Mouse (Mus musculus) 416B (cell line): Measurements from ENCODE around the gene Gipc3.
A peak's percentile ranks its signal among the peaks of the same experiment; 100 is the strongest.

Experiments used
- DNase-seq: peaks from one replicate; pipeline ENCODE4 v3.0.0; 2011; ENCODE audit warnings: low read depth

Gene Gipc3

DNA sequence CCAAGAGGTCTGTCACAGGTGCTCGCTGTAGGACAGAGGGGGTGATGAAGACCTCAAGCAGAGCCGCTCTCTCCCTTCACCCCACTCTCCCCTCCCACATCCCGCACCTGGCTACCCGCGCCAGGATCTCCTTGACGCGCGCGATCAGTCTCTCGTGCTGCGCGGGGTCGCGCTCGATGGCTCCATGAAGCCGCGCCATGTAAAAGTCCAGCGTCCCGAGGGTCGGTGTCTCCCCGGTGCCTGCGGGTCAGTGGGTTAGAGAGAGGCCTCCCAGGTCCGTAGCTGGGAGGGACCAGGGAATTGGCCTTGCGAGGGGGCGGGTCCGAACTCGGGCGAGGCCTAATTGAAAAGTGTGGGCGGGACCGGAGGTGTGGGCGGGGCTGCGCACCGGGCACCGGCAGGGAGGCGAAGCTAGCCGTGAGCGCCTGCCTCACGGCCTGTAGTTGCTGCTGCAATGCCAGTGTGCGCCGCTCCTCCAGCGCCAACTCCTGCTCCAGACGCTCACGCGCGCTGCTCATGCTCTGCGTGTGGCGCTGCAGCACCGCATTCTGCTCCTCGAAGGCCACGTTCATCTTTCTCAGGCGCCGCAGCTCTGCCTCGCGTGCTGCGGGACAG lies 3.5 kb upstream of the Gipc3 start:
- DNase-seq = no peak

- no peak for DNase-seq
These were observed 2.1 kb upstream of the Gipc3 start for GRCm38 (mm10) chr10:81345162-81345534.

- DNase-seq = peak; percentile 78
These were observed 1.5 kb upstream of the Gipc3 start for GRCm38 (mm10) chr10:81344421-81345161.

GRCm38 (mm10) chr10:81341333-81341949 lies 1.6 kb downstream of the Gipc3 start:
- peak; percentile 74 for DNase-seq

- DNase-seq = peak; percentile 72
These were observed 2.3 kb downstream of the Gipc3 start for GRCm38 (mm10) chr10:81340551-81341332.

- DNase-seq = no peak
These were observed 6.5 kb downstream of the Gipc3 start for GRCm38 (mm10) chr10:81336558-81336957.

GRCm38 (mm10) chr10:81335393-81336340 lies 7.4 kb downstream of the Gipc3 start:
- no peak for DNase-seq

DNA sequence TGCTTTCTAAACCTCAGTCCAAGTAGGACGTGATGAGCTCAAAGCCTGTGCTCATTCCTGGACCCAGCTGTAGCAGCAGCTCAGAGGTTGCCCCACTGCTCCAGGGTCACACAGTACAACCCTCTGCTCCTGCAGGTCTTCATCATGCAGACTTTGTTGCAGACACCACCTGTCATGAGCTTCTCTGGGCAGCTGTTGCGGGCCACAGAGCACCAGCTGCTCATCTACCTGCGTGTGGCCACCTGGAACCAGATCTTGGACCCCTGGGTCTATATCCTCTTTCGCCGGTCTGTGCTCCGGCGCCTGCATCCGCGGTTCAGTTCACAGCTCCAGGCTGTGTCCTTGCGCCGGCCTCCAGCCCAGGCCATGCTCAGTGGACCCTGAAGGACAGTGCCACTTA lies 8.7 kb downstream of the Gipc3 start:
- no peak for DNase-seq

DNA sequence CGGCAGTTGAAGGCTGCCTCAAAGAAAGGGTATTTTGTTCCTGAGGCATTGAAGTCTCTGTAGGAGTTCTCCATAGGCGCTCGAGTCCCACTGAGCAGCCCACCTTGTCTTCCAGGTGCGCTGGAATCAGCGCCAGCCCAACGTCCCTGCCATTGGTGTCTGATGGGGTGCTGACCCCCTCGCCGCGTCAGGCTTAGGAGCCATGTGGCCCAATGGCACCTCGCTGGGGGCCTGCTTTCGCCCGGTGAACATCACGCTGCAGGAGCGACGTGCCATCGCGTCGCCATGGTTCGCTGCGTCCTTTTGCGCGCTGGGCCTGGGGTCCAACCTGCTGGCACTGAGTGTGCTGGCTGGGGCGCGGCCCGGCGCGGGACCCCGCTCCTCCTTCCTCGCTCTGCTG lies 10.8 kb downstream of the Gipc3 start:
- no peak for DNase-seq

DNA sequence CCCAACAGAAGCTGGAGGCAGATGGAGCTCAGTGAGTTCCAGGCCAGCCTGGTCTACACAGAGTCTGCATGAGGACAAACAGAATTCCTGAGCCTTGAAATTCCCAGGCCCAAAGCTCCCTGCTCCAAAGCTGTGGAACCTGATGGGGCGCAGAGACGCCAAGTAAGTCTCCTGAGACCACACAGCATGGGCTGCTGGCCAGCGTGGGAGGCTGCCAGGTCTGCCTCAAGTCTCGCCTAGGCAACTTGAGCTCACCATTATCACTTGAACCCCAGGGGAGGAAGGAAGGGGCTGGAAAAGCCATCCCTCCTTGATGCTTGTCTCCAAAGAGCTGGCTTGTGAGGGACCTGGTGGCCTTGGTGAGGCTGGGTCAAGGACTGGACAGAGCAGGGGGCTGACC lies 13.1 kb downstream of the Gipc3 start:
- DNase-seq = no peak

DNA sequence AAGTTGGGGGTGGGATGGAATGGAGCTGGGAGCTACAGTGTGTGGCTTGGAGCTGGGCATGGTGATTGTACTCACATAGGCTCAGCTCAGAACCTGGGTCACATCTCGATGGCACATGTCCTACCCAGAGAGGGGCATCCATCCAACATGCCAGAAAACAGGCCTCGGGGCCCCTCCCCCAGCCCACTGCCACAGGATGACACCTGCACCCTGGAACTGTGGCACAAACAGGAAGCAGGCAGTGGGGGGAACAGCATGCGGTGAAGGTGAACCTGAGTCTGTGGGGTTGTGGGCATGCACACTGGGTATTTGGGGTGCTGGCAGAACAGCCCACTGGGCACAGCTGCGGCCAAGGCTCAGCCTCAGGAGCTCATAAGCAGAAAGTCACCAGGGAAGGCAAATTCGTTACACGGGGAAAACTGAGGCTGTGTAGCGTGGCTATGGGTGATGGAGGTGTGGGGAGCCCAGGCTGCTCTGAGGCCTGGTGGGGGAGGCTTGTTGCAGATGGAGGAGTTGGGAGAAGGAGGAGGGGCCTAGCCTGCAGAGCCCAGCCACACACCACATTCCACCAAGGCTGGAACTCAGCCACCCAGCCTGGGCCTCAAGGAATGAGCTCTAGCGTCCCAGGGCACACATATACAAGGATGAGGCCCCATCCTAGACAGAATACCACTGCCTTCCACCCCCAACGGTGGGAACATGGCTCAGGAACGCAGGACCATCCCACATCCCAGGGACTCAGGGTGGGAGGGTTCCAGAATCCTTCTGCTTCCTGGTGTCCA lies 13.7 kb downstream of the Gipc3 start:
- DNase-seq = no peak

GRCm38 (mm10) chr10:81328386-81328785 lies 14.7 kb downstream of the Gipc3 start, which contains the start of gene Tbxa2r:
Gene Tbxa2r (plus strand): TSS chr10:81328731.
- no peak for DNase-seq

GRCm38 (mm10) chr10:81327959-81328358 lies 15.1 kb downstream of the Gipc3 start:
- no peak for DNase-seq

- peak; percentile 87 for DNase-seq
These were observed 16.2 kb downstream of the Gipc3 start for GRCm38 (mm10) chr10:81326858-81327257.

DNA sequence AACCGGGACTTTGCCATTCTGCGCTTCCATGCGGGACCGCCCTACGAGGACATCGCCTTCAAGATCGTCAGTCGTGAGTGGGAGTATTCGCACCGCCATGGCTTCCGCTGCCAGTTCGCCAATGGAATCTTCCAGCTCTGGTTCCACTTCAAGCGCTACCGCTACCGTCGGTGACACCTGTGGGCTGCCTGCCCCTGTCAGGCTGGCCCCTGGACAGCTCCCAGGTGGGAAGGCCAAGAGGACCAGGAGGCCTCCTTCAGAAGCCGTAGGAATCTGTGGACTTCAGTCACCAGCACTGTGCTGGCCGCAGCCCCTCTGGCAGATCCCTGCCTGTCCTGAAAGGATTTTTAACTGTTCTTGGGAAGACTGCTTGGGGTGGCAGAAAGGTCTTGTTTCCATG lies 17.3 kb downstream of the Gipc3 start:
- DNase-seq = no peak

GRCm38 (mm10) chr10:81325176-81325575 lies 17.9 kb downstream of the Gipc3 start:
- no peak for DNase-seq

DNA sequence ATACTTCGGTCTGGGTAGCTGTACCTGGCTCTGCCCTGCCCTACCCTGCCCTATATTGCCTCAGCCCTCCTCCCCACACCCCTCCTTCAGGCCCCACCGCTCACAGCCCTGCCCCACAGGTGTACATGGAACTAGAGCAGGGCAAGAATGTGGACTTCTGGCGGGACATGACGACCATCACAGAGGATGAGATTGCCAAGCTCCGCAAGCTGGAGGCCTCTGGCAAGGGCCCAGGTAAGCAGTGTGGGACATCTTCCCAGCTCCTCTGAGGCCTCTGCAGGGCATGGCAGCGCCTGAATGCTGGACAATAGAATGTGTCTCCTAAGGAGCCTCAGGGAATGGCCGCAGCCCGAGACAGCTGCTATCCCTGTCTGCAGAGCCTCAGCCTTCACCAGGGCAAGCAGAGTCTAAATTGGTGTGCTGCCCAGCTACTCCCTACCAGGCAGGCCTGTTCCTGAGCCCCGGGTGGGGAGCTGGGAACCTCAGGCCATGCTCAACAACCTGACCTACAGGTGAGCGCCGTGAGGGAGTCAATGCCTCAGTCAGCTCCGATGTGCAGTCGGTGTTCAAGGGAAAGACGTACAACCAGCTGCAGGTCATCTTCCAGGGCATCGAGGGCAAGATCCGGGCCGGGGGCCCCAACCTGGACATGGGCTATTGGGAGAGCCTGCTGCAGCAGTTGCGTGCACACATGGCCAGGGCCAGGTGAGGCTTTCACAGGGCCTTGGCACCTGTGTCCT lies 19.1 kb downstream of the Gipc3 start:
- DNase-seq = no peak

DNA sequence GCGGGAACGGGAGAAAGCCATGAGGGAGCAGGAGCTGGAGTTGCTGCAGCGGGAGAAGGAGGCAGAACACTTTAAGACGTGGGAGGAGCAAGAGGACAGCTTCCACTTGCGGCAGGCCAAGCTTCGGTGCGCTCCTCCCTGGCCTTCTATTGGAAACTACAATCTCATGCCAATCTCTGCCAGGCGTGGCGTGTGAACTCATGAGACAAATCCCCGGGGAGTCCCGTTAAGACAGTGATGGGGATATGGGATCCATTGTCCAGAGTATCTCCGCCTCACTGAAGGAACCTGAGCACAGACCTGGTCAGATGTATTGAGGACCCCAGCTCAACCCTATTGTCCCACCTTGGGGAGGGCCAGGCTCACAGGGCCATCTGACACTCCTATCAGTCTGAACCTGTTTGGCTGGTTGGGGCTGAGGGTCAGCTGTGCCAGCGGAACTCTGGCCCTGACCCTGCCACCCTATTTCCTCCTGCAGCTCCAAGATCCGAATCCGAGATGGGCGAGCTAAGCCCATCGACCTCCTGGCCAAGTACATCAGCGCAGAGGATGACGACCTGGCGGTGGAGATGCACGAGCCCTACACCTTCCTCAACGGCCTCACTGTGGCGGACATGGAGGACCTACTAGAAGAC lies 19.8 kb downstream of the Gipc3 start:
- DNase-seq = no peak

GRCm38 (mm10) chr10:81322444-81322843 lies 20.6 kb downstream of the Gipc3 start:
- no peak for DNase-seq
